ENCODE assay signal across 27 mouse cellular contexts in the genomic region with DNA sequence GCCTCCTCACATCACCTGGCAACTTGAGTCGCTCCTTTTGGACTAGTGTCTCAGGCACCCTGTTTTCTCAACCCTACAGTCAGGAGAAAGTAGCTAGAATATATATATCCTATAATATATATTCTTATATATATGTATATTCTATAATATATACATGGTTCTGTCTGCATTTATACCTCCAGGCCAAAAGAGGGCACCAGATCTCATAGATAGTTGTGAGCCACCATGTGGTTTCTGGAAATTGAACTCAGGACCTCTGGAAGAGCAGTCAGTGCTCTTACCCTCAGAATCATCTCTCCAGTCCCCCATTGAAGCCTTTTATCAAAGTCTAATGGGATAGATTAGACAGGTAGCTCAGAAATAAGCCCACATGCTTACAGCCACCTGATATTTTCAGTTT. TPM values are rescaled to one million over a fixed set of nuclear protein-coding genes. Genes with fewer than 3 reads are reported as not detected.
"Had no signal": no experiment of that assay in that cellular context is flagged by ENCODE, and none has a peak within 500 bp of the region (broad histone marks: within the 10 kb centered on the region; RNA-seq: fewer than 3 reads in every experiment).

No protein-coding gene starts in this region.

- DNase-seq: gastrocnemius, postnatal 14 days; gastrocnemius, postnatal 36 days; heart, adult 2 months; heart, postnatal 4 days; kidney, adult 11 months; kidney, adult 2 months; kidney, adult 9 months; kidney, postnatal 14 days; kidney, postnatal 36 days; layer of hippocampus, adult 9-11 months; layer of hippocampus, postnatal 36 days; left cerebral cortex, postnatal 4 days; liver; liver, embryonic 13.5 days had no signal

- H3K4me1 ChIP-seq: hindbrain, embryonic 10.5 days; hindbrain, embryonic 12.5 days; limb, embryonic 12.5 days had no signal

- H3K27me3 ChIP-seq: heart, embryonic 13.5 days; heart, embryonic 15.5 days; hindbrain, embryonic 12.5 days; kidney, embryonic 15.5 days; limb, embryonic 12.5 days; liver, embryonic 13.5 days; liver, embryonic 15.5 days had no signal

- H3K4me3 ChIP-seq: heart, adult 2 months; heart, embryonic 13.5 days; heart, embryonic 15.5 days; hindbrain, embryonic 10.5 days; hindbrain, embryonic 12.5 days; kidney, embryonic 15.5 days; limb, embryonic 12.5 days; liver, embryonic 13.5 days; liver, embryonic 15.5 days had no signal

- H3K9me3 ChIP-seq: heart, embryonic 13.5 days; heart, embryonic 15.5 days; hindbrain, embryonic 10.5 days; hindbrain, embryonic 12.5 days; kidney, embryonic 15.5 days; limb, embryonic 12.5 days; liver, embryonic 13.5 days; liver, embryonic 15.5 days had no signal

- H3K36me3 ChIP-seq: liver, embryonic 15.5 days had no signal

- ATAC-seq: hindbrain, embryonic 16.5 days; intestine, embryonic 16.5 days had no signal

RNA-seq across cellular contexts. Expression of gene Fam186a, which starts 54.3 kb away (rescaled TPM):
- total RNA-seq: left cerebral cortex, postnatal 10 days had no signal
- polyA plus RNA-seq: heart, embryonic 13.5 days; heart, embryonic 15.5 days; hindbrain, embryonic 10.5 days; hindbrain, embryonic 12.5 days; hindbrain, embryonic 16.5 days; intestine, embryonic 16.5 days; kidney, embryonic 15.5 days; kidney, postnatal 0 days; large intestine, adult 2 months; limb, embryonic 12.5 days; liver, embryonic 11.5 days; liver, embryonic 13.5 days; liver, embryonic 15.5 days had no signal
